Mouse (Mus musculus) small intestine, adult 10 weeks (tissue): ENCODE results near the gene Fgfr1op2. TPM values are rescaled to one million over a fixed set of nuclear protein-coding genes. Genes with fewer than 3 reads are reported as not detected.

ENCODE experiments used
- polyA plus RNA-seq: library from polyadenylated mRNA; stranded (reverse); fragments of 350-450 nt; fragmentation: Illumina TruSeq; extraction: RNeasy Lipid Tissue Mini Kit (QIAGEN cat#74804); gene quantifications from one replicate; pipeline ENCODE4 v1.2.3, GENCODE M21; 2014; ENCODE audit warnings: low replicate concordance

Fgfr1op2 gene
- 170 TPM for polyA plus RNA-seq

DNA sequence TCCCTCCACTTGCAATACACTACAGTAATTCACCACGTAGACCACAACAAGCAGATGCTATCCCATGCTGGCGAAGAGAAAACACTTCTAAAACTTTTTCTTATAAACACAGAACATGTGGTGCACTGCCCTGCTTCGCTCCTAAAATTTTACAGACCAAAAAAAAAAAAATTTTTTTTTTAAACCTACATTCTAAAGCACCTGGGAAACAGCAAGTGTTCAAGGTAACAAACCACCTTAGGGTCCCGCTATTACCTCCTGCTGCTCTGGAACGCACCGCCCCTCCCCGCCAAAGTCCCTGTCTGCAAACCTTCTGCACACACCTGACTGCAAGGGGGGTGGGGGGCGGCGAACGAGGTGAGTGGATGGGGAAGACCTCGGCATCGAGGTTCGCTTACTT is at the start of gene Fgfr1op2:
Fgfr1op2 (plus strand) TSS at position 301 of the 400 bp plus-strand sequence.

GRCm38 (mm10) chr6:146577310-146578109 is 507 bp downstream of the Fgfr1op2 start, which contains the start of gene Ints13:
TSS of gene Ints13 (minus strand) at chr6:146577835.

GRCm38 (mm10) chr6:146642276-146643183 is 65.5 kb downstream of the Fgfr1op2 start, which contains the start of the genes Med21 and Tm7sf3:
TSS of gene Med21 (plus strand) at chr6:146642547.
TSS of gene Tm7sf3 (minus strand) at chr6:146642824.

Other genes starting within 250 kb of the Fgfr1op2 start
- gene Itpr2, start 75.0 kb upstream of the Fgfr1op2 start, polyA plus RNA-seq: 3.3 TPM
- 80.4 TPM for gene Ints13, start 632 bp downstream of the Fgfr1op2 start, polyA plus RNA-seq
- 139 TPM for gene Med21, start 65.3 kb downstream of the Fgfr1op2 start, polyA plus RNA-seq
- gene Tm7sf3, start 65.6 kb downstream of the Fgfr1op2 start, polyA plus RNA-seq: 36.3 TPM
- 14.0 TPM for gene Stk38l, start 147.8 kb downstream of the Fgfr1op2 start, polyA plus RNA-seq
- 0.74 TPM for gene Arntl2, start 218.9 kb downstream of the Fgfr1op2 start, polyA plus RNA-seq